Mouse (Mus musculus) lung, postnatal 25 days (tissue): ENCODE measurements at regions not wholly inside any gene's neighbourhood (a gene's known extent, or its start where the extent isn't known, plus 50 kb on each side); places are given as distances from the start of the nearest gene placed in this dataset.

Experiments
- DNase-seq: peaks from one replicate; pipeline ENCODE4 v3.0.0; 2022; ENCODE audit warnings: low spot score

DNA sequence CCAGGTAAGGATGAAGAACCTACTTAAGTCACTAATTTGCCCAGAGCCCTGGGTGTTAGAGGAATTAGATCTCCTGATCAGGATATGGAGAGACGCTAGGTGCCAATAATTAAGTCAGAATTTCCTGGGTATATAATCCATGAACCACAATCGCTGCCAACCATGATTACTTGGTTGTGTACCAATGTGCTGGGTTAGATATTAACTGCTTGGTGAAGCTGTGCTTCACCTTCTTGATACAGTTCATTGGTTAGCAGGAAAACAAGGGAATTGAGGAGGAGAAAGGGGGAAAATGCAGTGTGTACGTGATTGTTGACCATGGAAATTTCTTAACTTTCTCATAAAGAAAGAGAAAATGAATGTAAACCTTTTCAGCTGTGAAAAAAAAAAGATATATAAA is 961.7 kb upstream of the Slc39a10 start:
- DNase-seq, result no peak

- no peak for DNase-seq
These were observed 961.3 kb upstream of the Slc39a10 start for GRCm38 (mm10) chr1:47853911-47854310.

GRCm38 (mm10) chr1:47840811-47841210 is 948.2 kb upstream of the Slc39a10 start:
- DNase-seq, result no peak

GRCm38 (mm10) chr1:47834072-47834471 is 941.4 kb upstream of the Slc39a10 start:
- no peak for DNase-seq

DNA sequence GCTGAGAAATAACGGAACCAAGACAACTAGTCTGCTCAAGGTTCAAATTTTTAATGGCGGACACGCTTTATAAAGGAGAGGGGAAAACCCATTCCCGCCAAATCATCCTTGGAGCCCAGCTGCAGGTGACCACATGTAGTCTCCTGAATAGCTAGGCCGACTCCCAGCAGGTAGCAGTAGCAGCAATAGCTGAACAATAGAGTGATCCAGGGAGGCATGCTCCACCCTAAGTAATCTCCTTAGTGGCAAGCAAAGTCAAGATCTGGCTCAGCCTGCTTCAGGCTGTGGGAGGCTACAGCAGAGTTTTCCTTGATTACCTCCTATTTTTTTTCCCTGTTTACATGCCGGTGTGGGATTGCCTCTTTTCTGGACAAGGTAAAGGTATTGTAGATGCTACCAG is 934.6 kb upstream of the Slc39a10 start:
- DNase-seq, result no peak

DNA sequence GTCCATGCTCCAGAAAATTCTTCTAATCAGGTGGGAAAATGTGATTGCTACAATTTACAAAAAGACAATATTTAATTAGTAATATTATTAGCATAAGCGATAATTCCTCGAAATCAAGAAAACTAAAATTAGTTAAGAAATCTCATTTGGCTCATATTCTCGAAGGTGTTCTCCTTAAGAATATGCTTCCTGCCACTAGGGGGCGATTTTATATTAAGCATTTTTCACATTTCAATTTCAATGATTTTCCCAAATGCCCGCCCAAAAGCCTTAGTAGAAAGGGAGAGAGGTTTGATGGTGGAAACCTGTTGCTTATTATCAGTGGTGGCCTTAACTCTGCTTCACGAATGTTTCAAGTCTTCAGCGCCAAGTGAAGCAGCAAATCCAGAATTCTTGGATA is 916.9 kb upstream of the Slc39a10 start:
- no peak for DNase-seq

DNA sequence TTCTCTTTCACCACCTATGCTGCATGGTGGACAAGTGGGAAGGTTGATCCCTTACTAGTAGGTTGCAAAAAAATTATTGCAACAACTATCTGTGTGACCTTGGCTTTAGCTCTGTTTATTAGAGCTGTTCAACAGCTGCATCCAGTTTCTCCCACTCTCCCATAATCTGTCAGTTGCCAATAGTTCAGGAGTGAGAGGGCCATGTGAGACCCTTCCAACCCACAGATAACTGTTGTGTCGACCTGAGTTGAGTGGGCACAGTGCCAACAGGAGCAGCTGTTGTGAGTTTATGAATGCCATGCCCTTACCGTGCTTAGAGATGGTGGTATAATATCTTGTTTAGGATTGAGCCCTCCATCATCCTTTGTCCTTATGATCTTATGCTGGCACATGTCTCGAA is 902.1 kb upstream of the Slc39a10 start:
- peak; percentile 1 for DNase-seq
